Mouse (Mus musculus): ENCODE data around the gene Tcf19. TPM values are rescaled to one million over a fixed set of nuclear protein-coding genes. Genes with fewer than 3 reads are reported as not detected.
A peak's percentile ranks its signal among the peaks of the same experiment; 100 is the strongest.

Gene Tcf19
- polyA plus RNA-seq, 1 experiment from 2014 or later = 49.6 TPM

DNA sequence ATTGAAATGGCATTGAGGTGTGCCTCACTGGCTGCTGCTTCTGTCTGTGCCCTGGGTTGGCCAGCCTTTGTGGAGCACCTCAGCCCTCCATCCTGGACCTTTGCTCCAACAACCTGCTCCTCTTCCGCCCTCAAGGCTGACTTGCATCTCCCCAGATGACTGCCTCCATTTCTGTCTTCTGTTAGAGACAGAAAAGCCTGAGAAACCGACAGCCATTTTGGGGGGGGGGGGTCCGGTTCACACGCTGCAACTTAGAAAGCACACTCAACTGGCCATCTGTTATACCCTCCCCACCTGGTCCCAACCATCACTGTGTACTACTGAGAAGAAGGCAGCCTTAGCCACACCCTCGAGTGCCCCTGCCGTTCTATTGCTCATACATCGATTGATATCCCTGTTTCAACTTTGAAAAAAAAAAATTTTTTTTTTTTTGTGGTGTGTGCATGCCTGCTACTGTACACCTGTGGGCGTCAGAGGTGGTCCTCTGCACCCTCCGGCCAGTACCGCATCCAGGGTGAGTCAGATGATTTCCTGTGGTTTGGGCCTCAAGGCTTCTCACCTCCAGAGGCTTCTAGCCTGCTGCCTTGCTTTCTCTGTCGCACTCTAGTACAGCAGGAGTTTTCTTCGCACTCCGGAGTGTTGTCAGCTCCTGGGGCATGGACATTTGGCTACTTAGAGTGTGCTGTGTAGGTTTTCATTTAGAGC is 8.9 kb downstream of the Tcf19 start:
- H3K4me2 ChIP-seq = no peak overlapping the region
- no peak overlapping the region for H3K9ac ChIP-seq
- peaks cover 10% of the 10 kb centered on the region for H3K4me1 ChIP-seq (replicated peaks)
- H3K27ac ChIP-seq (ENCODE audit: poor library complexity, severe bottlenecking) = no peak overlapping the region
- 18% methylated on average over 13 of the region's 13 CpGs for WGBS
- H3K9me3 ChIP-seq (replicated peaks) = no peaks in the 10 kb centered on the region
- peaks cover 6% of the 10 kb centered on the region for H3K36me3 ChIP-seq
- peaks cover 64% of the 10 kb centered on the region for H3K27me3 ChIP-seq (replicated peaks)
- no peak overlapping the region for H3K4me3 ChIP-seq
- no peak for ATAC-seq (ENCODE audit: insufficient number of reproducible peaks, low FRiP score)

DNA sequence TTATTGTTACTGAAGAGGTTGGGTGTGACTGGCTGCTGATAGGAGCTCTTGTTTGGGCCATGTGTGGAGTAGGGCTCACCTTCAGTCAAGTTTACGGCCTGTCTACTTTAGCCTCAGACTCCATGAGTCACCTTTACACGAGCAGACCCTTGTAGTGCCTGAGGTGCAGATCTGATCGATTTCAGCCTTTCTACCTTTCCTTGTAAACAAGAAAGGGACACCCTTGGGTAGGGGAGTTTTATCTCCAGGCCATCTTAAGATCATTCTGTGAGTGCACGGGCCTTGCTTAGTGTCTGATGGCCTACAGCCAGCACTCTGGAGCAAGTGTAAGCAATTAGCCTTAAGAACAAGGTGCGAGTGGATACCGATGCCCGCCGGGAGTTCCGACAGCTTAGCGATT is 9.7 kb downstream of the Tcf19 start:
- Histone ChIP-seq H3K9me3 (replicated peaks) (no peaks in the 10 kb centered on the region), H3K27me3 (replicated peaks) (peaks cover 64% of the 10 kb centered on the region), H3K4me1 (replicated peaks) (peaks cover 10% of the 10 kb centered on the region), H3K4me3 (no peak overlapping the region), H3K27ac (ENCODE audit: poor library complexity, severe bottlenecking) (no peak overlapping the region), H3K9ac (no peak overlapping the region), H3K36me3 (no peaks in the 10 kb centered on the region), H3K4me2 (no peak overlapping the region)
- 12% methylated on average over 10 of the region's 10 CpGs for WGBS
- no peak for ATAC-seq (ENCODE audit: insufficient number of reproducible peaks, low FRiP score)

DNA sequence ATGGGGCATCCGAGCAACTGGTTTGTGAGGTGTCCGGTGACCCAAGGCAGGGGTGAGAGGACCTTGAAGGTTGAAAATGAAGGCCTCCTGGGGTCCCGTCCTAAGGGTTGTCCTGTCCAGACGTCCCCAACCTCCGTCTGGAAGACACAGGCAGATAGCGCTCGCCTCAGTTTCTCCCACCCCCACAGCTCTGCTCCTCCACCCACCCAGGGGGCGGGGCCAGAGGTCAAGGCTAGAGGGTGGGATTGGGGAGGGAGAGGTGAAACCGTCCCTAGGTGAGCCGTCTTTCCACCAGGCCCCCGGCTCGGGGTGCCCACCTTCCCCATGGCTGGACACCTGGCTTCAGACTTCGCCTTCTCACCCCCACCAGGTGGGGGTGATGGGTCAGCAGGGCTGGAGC is 10.8 kb downstream of the Tcf19 start, which contains the start of gene Pou5f1:
Pou5f1 (plus strand) TSS at position 243 of the 400 bp plus-strand sequence.
- Histone ChIP-seq H3K27me3 (replicated peaks) (peaks cover 66% of the 10 kb centered on the region), H3K4me1 (replicated peaks) (peaks cover 10% of the 10 kb centered on the region), H3K4me2 (no peak within 1 kb of the TSS), H3K9me3 (replicated peaks) (no peaks in the 10 kb centered on the region), H3K36me3 (no peaks in the 10 kb centered on the region), H3K4me3 (no peak within 1 kb of the TSS), H3K9ac (no peak within 1 kb of the TSS), H3K27ac (ENCODE audit: poor library complexity, severe bottlenecking) (no peak within 1 kb of the TSS)
- WGBS = 28% methylated on average over 13 of the region's 13 CpGs
- ATAC-seq (ENCODE audit: insufficient number of reproducible peaks, low FRiP score) = 0 out of 2 replicates have a peak, but pooled peaks have one; percentile 7

DNA sequence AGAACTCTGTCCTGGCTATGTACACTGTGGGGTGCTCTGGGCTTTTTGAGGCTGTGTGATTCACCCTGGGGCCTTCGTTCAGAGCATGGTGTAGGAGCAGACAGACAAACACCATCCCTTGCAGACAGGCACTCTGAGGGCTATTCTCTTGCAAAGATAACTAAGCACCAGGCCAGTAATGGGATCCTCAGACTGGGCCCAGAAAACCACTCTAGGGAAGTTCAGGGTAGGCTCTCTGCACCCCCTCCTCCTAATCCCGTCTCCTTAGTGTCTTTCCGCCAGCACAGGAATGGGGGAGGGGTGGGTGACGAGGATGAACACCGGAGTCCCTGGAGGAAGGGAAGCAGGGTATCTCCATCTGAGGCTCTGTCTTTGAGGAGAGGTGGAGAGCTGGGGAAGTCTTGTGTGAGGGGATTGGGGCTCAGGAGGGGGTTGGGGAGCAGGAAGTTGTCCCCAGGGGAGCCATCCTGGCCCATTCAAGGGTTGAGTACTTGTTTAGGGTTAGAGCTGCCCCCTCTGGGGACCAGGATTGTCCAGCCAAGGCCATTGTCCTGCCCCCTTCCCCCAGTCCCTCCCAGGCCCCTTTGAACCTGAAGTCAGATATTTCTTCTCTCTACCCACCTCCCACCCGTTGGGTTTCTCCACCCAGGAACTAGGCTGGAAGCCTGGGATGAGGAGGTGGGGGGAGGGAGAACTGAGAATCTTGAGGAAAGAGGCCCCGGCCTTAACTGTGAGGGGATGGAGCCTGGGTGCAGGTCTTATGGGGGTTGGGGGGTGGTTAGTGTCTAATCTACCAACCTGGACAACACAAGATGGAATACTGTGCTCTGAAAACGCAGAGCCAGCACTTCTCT is 11.8 kb downstream of the Tcf19 start:
- no peak overlapping the region for H3K27ac ChIP-seq (ENCODE audit: poor library complexity, severe bottlenecking)
- H3K4me3 ChIP-seq = no peak overlapping the region
- no peaks in the 10 kb centered on the region for H3K9me3 ChIP-seq (replicated peaks)
- H3K4me1 ChIP-seq (replicated peaks) = peaks cover 9% of the 10 kb centered on the region
- no peak overlapping the region for H3K9ac ChIP-seq
- no peak overlapping the region for H3K4me2 ChIP-seq
- WGBS = 21% methylated on average over 8 of the region's 8 CpGs
- peaks cover 67% of the 10 kb centered on the region for H3K27me3 ChIP-seq (replicated peaks)
- no peak for ATAC-seq (ENCODE audit: insufficient number of reproducible peaks, low FRiP score)
- H3K36me3 ChIP-seq = no peaks in the 10 kb centered on the region

DNA sequence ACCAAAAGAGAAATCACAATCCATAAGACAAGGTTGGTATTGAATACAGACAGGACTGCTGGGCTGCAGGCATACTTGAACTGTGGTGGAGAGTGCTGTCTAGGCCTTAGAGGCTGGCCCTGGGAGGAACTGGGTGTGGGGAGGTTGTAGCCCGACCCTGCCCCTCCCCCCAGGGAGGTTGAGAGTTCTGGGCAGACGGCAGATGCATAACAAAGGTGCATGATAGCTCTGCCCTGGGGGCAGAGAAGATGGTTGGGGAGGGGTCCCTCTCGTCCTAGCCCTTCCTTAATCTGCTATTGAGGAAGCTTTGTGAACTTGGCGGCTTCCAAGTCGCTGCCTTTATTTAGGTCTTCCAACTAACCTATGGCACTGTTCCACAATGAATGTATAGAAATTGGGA is 12.8 kb downstream of the Tcf19 start:
- Histone ChIP-seq H3K4me2 (no peak overlapping the region), H3K4me3 (no peak overlapping the region), H3K27me3 (replicated peaks) (peaks cover 62% of the 10 kb centered on the region), H3K9ac (no peak overlapping the region), H3K9me3 (replicated peaks) (no peaks in the 10 kb centered on the region), H3K4me1 (replicated peaks) (no peaks in the 10 kb centered on the region), H3K36me3 (no peaks in the 10 kb centered on the region), H3K27ac (ENCODE audit: poor library complexity, severe bottlenecking) (no peak overlapping the region)
- ATAC-seq (ENCODE audit: insufficient number of reproducible peaks, low FRiP score) = no peak
- WGBS = 29% methylated on average over 5 of the region's 5 CpGs

DNA sequence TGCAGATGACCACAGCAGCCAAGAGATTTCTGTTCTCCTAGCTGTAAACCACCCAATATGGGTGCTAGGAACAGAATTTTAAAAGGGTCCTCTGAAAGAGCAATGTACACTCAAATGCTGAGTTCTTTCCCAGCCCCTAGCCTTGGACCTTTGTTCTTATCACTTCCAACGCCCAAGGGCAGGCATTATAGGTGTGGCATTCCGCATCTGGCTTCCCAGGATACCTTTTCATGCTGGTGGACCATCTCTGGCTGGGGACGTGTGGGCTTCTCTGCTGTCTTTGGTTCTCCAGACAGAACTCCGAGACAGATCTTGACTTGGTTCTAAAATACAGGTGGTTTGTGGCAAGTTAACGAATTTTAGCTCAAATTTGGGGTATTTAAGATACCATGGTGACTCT is 13.9 kb downstream of the Tcf19 start:
- ATAC-seq (ENCODE audit: insufficient number of reproducible peaks, low FRiP score) = no peak
- H3K4me2 ChIP-seq = no peak overlapping the region
- H3K9ac ChIP-seq = no peak overlapping the region

DNA sequence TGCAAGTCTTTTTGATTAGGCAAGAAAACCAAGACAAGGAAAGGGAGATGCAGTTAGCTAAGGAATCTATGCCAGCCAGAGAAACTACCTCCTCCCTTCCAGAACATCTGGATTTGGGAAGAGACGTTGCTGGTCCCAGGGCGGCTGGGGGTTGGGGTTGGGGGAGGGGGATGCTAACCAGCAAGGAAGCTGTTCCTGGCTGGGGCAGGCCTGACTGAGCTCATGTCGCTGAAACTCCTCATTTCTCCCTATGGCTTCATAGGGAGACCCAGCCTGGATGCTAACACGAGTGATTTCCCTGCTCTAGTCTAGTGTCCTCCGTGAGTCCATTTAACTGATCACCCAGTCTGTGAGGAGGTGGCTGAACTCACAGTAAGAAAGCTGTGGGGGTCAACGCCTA is 14.4 kb downstream of the Tcf19 start:
- no peaks in the 10 kb centered on the region for H3K36me3 ChIP-seq
- H3K4me2 ChIP-seq = no peak overlapping the region
- no peak overlapping the region for H3K9ac ChIP-seq
- peaks cover 51% of the 10 kb centered on the region for H3K27me3 ChIP-seq (replicated peaks)
- WGBS = 9% methylated on average over 6 of the region's 6 CpGs
- no peaks in the 10 kb centered on the region for H3K4me1 ChIP-seq (replicated peaks)
- H3K27ac ChIP-seq (ENCODE audit: poor library complexity, severe bottlenecking) = no peak overlapping the region
- no peaks in the 10 kb centered on the region for H3K9me3 ChIP-seq (replicated peaks)
- no peak for ATAC-seq (ENCODE audit: insufficient number of reproducible peaks, low FRiP score)
- no peak overlapping the region for H3K4me3 ChIP-seq

More for the DNA sequence above, 13.9 kb downstream of the Tcf19 start:
- Histone ChIP-seq H3K9me3 (replicated peaks) (no peaks in the 10 kb centered on the region), H3K36me3 (no peaks in the 10 kb centered on the region), H3K4me3 (no peak overlapping the region), H3K27ac (ENCODE audit: poor library complexity, severe bottlenecking) (no peak overlapping the region), H3K4me1 (replicated peaks) (no peaks in the 10 kb centered on the region), H3K27me3 (replicated peaks) (peaks cover 57% of the 10 kb centered on the region)
- 46% methylated on average over 5 of the region's 5 CpGs for WGBS

DNA sequence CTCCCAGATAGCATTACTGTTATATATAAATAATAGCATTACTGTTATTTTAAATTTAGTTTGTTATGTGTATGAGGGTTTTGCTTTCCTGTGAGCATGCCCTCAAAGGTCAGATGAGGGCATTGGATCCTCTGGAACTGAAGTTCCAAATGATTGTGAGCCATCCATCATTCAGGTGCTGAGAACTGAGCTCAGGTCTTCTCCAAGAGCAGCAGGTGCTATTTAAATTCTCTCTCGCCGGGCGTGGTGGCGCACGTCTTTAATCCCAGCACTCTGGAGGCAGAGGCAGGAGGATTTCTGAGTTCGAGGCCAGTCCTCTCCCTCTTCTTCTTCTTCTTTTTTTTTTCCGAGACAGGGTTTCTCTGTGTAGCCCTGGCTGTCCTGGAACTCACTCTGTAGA is 19.5 kb downstream of the Tcf19 start:
- Histone ChIP-seq H3K4me1 (replicated peaks) (no peaks in the 10 kb centered on the region), H3K27me3 (replicated peaks) (peaks cover 11% of the 10 kb centered on the region; the same call in 1 of the 2 replicates), H3K4me3 (no peak overlapping the region), H3K4me2 (no peak overlapping the region), H3K9me3 (replicated peaks) (no peaks in the 10 kb centered on the region), H3K9ac (no peak overlapping the region), H3K36me3 (no peaks in the 10 kb centered on the region), H3K27ac (ENCODE audit: poor library complexity, severe bottlenecking) (no peak overlapping the region)
- no peak for ATAC-seq (ENCODE audit: insufficient number of reproducible peaks, low FRiP score)
- 92% methylated on average over 7 of the region's 7 CpGs for WGBS

DNA sequence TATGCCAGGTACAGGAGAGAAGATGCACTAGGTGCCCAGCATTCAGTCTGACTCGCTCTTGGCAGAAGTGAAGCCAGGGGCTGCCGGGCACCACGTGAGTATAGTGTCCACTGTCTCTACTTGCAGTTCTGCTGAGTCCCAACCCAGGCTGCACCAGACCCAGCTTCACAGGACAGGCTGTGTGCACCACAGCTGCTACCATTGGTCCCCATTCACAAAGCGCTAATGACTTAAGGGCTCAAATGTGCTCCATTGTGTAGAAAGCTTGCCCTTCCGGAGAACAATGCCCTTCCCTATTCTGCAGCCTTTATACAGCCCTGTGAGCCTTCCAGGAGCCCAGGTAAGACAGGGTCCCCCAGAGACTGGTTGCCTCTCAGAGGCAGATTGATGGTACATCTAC is 26.3 kb downstream of the Tcf19 start:
- no peak for ATAC-seq (ENCODE audit: insufficient number of reproducible peaks, low FRiP score)
- 73% methylated on average over 5 of the region's 5 CpGs for WGBS

DNA sequence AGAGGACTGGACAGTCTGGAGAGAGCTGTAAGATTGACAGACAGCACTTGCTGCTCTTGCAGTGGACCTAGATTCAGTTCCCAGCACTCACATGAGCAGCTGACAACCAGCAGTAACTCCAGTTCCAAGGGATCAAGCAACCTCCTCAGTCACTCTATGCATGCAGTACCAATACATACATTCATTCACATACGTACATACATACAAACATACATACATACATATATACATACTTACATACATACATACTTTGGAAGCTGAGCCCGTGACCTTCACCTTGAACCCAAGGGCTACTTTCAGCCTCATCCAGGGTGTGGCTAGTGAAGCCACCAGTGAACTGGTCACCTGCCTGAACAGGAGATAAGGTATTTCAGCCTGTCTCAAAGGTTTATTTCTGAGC is 28.6 kb downstream of the Tcf19 start:
- no peaks in the 10 kb centered on the region for H3K9me3 ChIP-seq (replicated peaks)
- no peak overlapping the region for H3K4me2 ChIP-seq
- no peak for ATAC-seq (ENCODE audit: insufficient number of reproducible peaks, low FRiP score)
- no peak overlapping the region for H3K9ac ChIP-seq
- peaks cover 3% of the 10 kb centered on the region; the same call in 1 of the 2 replicates for H3K4me1 ChIP-seq (replicated peaks)
- 0 out of 2 replicates have a peak, but pooled peaks cover 5% of the 10 kb centered on the region for H3K27me3 ChIP-seq (replicated peaks)
- WGBS = 88% methylated on average over 2 of the region's 2 CpGs
- no peak overlapping the region for H3K4me3 ChIP-seq
- no peaks in the 10 kb centered on the region for H3K36me3 ChIP-seq
- H3K27ac ChIP-seq (ENCODE audit: poor library complexity, severe bottlenecking) = no peak overlapping the region

More for the DNA sequence above, 26.3 kb downstream of the Tcf19 start:
- H3K4me3 ChIP-seq = no peak overlapping the region
- H3K36me3 ChIP-seq = no peaks in the 10 kb centered on the region
- H3K9ac ChIP-seq = no peak overlapping the region
- H3K4me2 ChIP-seq = no peak overlapping the region
- 0 out of 2 replicates have a peak, but pooled peaks cover 5% of the 10 kb centered on the region for H3K27me3 ChIP-seq (replicated peaks)
- peaks cover 3% of the 10 kb centered on the region; the same call in 1 of the 2 replicates for H3K4me1 ChIP-seq (replicated peaks)
- no peak overlapping the region for H3K27ac ChIP-seq (ENCODE audit: poor library complexity, severe bottlenecking)
- no peaks in the 10 kb centered on the region for H3K9me3 ChIP-seq (replicated peaks)

DNA sequence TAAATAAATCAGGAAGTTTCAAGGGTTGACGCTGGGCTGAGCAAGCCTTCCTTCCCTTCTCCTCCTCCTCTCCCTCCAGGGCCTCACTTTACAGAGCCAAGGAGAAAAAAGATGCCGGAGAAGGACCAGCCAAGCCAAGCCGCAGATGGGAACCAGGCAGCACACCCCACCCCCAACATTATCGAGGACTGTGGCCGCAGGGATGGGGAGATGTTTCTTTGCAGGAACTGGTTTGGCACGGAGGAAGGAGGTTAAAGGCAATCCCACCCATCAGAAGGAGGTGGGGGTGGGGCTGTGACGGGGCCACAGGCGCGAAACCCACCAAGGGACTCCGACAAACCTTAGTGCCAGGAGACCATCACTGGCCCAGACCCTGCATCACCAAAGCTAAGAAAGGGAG is 29.9 kb downstream of the Tcf19 start:
- H3K4me1 ChIP-seq (replicated peaks) = peaks cover 3% of the 10 kb centered on the region; the same call in 1 of the 2 replicates
- 0 out of 2 replicates have a peak, but pooled peaks cover 5% of the 10 kb centered on the region for H3K27me3 ChIP-seq (replicated peaks)
- WGBS = 38% methylated on average over 10 of the region's 10 CpGs

More for the DNA sequence above, 29.9 kb downstream of the Tcf19 start:
- no peak overlapping the region for H3K4me2 ChIP-seq
- no peak overlapping the region for H3K4me3 ChIP-seq
- H3K36me3 ChIP-seq = no peaks in the 10 kb centered on the region
- H3K9ac ChIP-seq = no peak overlapping the region
- no peaks in the 10 kb centered on the region for H3K9me3 ChIP-seq (replicated peaks)
- ATAC-seq (ENCODE audit: insufficient number of reproducible peaks, low FRiP score) = no peak
- H3K27ac ChIP-seq (ENCODE audit: poor library complexity, severe bottlenecking) = no peak overlapping the region
